ENCODE assay signal across 8 mouse cellular contexts in the genomic region with DNA sequence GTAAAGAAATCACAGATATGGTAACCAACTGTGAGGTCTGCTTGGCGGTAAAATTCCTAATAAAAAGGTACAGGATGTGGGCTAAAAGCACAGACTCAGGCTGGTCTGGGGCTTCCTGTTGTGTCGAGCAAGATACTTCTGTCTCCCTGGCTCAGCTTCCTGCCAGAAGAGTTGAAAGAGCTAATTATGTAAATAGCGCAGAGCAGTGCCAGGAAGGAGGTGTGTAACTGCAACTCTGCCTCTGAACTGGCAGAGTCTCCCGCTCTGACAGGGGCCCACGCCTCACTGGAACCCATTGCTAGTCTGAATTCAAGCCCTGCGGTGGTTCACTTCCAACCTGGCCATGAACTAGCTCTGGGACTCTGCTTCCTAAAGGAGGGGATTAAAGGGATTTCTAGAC.
DNase-seq lines count a peak whose midpoint lies in the region; ATAC-seq lines count a peak whose summit lies in the region.

No protein-coding gene starts in this region.

- no peak overlapping the region for H3K9ac ChIP-seq in neural tube, embryonic 13.5 days
- no peak overlapping the region for H3K9ac ChIP-seq in forebrain, embryonic 12.5 days
- H3K9ac ChIP-seq in kidney, embryonic 16.5 days (replicated peaks; ENCODE audit: low read length), result no peak overlapping the region
- H3K9ac ChIP-seq in midbrain, embryonic 12.5 days (replicated peaks), result no peak overlapping the region
- no peak overlapping the region for H3K9ac ChIP-seq in liver, embryonic 12.5 days

- H3K4me2 ChIP-seq in neural tube, embryonic 13.5 days, result no peak overlapping the region
- H3K4me2 ChIP-seq in forebrain, embryonic 12.5 days, result no peak overlapping the region
- H3K4me2 ChIP-seq in kidney, embryonic 16.5 days (replicated peaks; ENCODE audit: low read depth, low read length), result no peak overlapping the region
- H3K4me2 ChIP-seq in midbrain, embryonic 12.5 days (replicated peaks), result no peak overlapping the region
- no peak overlapping the region for H3K4me2 ChIP-seq in liver, embryonic 12.5 days

- DNase-seq in neural tube, embryonic 10.5 days (ENCODE audit: extremely low spot score, low spot score), result no peak
- no peak for DNase-seq in gastrocnemius, postnatal 4 days (ENCODE audit: low spot score in 2 of 2)
- DNase-seq in gastrocnemius, adult 18-20 months (ENCODE audit: low spot score), result no peak

- 19% methylated on average over 6 of the region's 6 CpGs for WGBS in neural tube, embryonic 13.5 days
- 23% methylated on average over 6 of the region's 6 CpGs for WGBS in forebrain, embryonic 12.5 days
- 38% methylated on average over 6 of the region's 6 CpGs for WGBS in kidney, embryonic 16.5 days
- 33% methylated on average over 6 of the region's 6 CpGs for WGBS in midbrain, embryonic 12.5 days
- WGBS in liver, embryonic 12.5 days (ENCODE audit: insufficient replicate concordance), result 17% methylated on average over 6 of the region's 6 CpGs

- H3K4me1 ChIP-seq in neural tube, embryonic 13.5 days (replicated peaks), result peaks cover 46% of the 10 kb centered on the region
- H3K4me1 ChIP-seq in forebrain, embryonic 12.5 days, result peaks cover 34% of the 10 kb centered on the region
- peaks cover 19% of the 10 kb centered on the region for H3K4me1 ChIP-seq in kidney, embryonic 16.5 days (ENCODE audit: insufficient read depth, low read length)
- H3K4me1 ChIP-seq in midbrain, embryonic 12.5 days, result peaks cover 38% of the 10 kb centered on the region
- peaks cover 12% of the 10 kb centered on the region for H3K4me1 ChIP-seq in liver, embryonic 12.5 days

- peak overlapping the region; percentile 76 for H3K27ac ChIP-seq in neural tube, embryonic 13.5 days (replicated peaks)
- peak overlapping the region; percentile 59; the same call in 1 of the 2 replicates for H3K27ac ChIP-seq in forebrain, embryonic 12.5 days
- 0 out of 2 replicates have a peak overlapping the region, but pooled peaks have one; percentile 32 for H3K27ac ChIP-seq in kidney, embryonic 16.5 days (ENCODE audit: low read length)
- H3K27ac ChIP-seq in midbrain, embryonic 12.5 days (replicated peaks), result peak overlapping the region; percentile 68
- no peak overlapping the region for H3K27ac ChIP-seq in liver, embryonic 12.5 days

- no peaks in the 10 kb centered on the region for H3K36me3 ChIP-seq in neural tube, embryonic 13.5 days
- no peaks in the 10 kb centered on the region for H3K36me3 ChIP-seq in forebrain, embryonic 12.5 days (replicated peaks)
- no peaks in the 10 kb centered on the region for H3K36me3 ChIP-seq in kidney, embryonic 16.5 days (ENCODE audit: insufficient read depth, low read length)
- no peaks in the 10 kb centered on the region for H3K36me3 ChIP-seq in midbrain, embryonic 12.5 days
- no peaks in the 10 kb centered on the region for H3K36me3 ChIP-seq in liver, embryonic 12.5 days

- H3K27me3 ChIP-seq in neural tube, embryonic 13.5 days, result no peaks in the 10 kb centered on the region
- no peaks in the 10 kb centered on the region for H3K27me3 ChIP-seq in forebrain, embryonic 12.5 days
- no peaks in the 10 kb centered on the region for H3K27me3 ChIP-seq in kidney, embryonic 16.5 days (ENCODE audit: insufficient read depth, low read length)
- H3K27me3 ChIP-seq in midbrain, embryonic 12.5 days, result no peaks in the 10 kb centered on the region
- H3K27me3 ChIP-seq in liver, embryonic 12.5 days (replicated peaks), result no peaks in the 10 kb centered on the region

- H3K9me3 ChIP-seq in neural tube, embryonic 13.5 days, result no peaks in the 10 kb centered on the region
- no peaks in the 10 kb centered on the region for H3K9me3 ChIP-seq in forebrain, embryonic 12.5 days
- no peaks in the 10 kb centered on the region for H3K9me3 ChIP-seq in kidney, embryonic 16.5 days (ENCODE audit: low read length)
- H3K9me3 ChIP-seq in midbrain, embryonic 12.5 days, result no peaks in the 10 kb centered on the region
- no peaks in the 10 kb centered on the region for H3K9me3 ChIP-seq in liver, embryonic 12.5 days (replicated peaks)

- no peak overlapping the region for H3K4me3 ChIP-seq in neural tube, embryonic 13.5 days
- no peak overlapping the region for H3K4me3 ChIP-seq in forebrain, embryonic 12.5 days (replicated peaks)
- no peak overlapping the region for H3K4me3 ChIP-seq in kidney, embryonic 16.5 days (ENCODE audit: low read length)
- no peak overlapping the region for H3K4me3 ChIP-seq in midbrain, embryonic 12.5 days
- H3K4me3 ChIP-seq in liver, embryonic 12.5 days, result no peak overlapping the region

- peak; percentile 20; the same call in 1 of the 2 replicates for ATAC-seq in neural tube, embryonic 13.5 days (ENCODE audit: low read depth)
- peak; percentile 41; the same call in 1 of the 2 replicates for ATAC-seq in forebrain, embryonic 12.5 days (ENCODE audit: low FRiP score)
- ATAC-seq in kidney, embryonic 16.5 days (ENCODE audit: low FRiP score, low TSS enrichment), result no peak
- no peak for ATAC-seq in midbrain, embryonic 12.5 days (ENCODE audit: low FRiP score, low read depth)
- ATAC-seq in liver, embryonic 12.5 days, result no peak

Comparison
In these comparisons a context has a peak if more than half of its experiments do, and no peak if none do; other contexts are left out.
1. ATAC-seq: peak in neural tube, embryonic 13.5 days (single experiment) and forebrain, embryonic 12.5 days (single experiment); none in kidney, embryonic 16.5 days (single experiment), midbrain, embryonic 12.5 days (single experiment) and liver, embryonic 12.5 days (single experiment).